Mouse (Mus musculus): ENCODE data around the gene Foxl1.

- TF ChIP-seq ZNF384 (IDR thresholded peaks at IDR 0.05; ENCODE audit: low read depth, low read length) (no peak), GATA1 (IDR thresholded peaks at IDR 0.05; ENCODE audit: low read depth, low read length) (no peak), EP300 (IDR thresholded peaks at IDR 0.05; ENCODE audit: low read depth in 1 of 2, low read length in 2 of 2) (no peak), CTCF (IDR thresholded peaks at IDR 0.05 in 2 of 3, conservative IDR thresholded peaks at IDR 0.05 in 1 of 3; ENCODE audit: control insufficient read depth in 1 of 3, insufficient read depth in 1 of 3, low read depth in 2 of 3, low read length in 3 of 3, poor library complexity in 1 of 3, severe bottlenecking in 1 of 3) (no peak)
Measured at GRCm38 (mm10) chr8:121127291-121127701, 444 bp upstream of the Foxl1 start.

Data from MEL (cell line).